Mouse (Mus musculus) cerebellum, adult 2 months (tissue): ENCODE data around the gene Pank1. TPM values are rescaled to one million over a fixed set of nuclear protein-coding genes. Genes with fewer than 3 reads are reported as not detected.

Experiments used
- DNase-seq, 2 experiments: peaks; one replicate each; pipeline ENCODE4 v3.0.0; 2021
- H3K27ac ChIP-seq: fragments of 200-500 bp; 2 replicates; pipeline ENCODE4 v1.5.1; 2012; ENCODE audit warnings: low read length, control low read depth, inconsistent platforms; ENCODE audit not compliant: insufficient read depth
- H3K27me3 ChIP-seq: fragments of 200-500 bp; 2 replicates; pipeline ENCODE4 v1.6.1; 2012; ENCODE audit warnings: inconsistent platforms, mild to moderate bottlenecking, low read length, moderate library complexity; ENCODE audit not compliant: control insufficient read depth, insufficient read depth
- H3K4me1 ChIP-seq: fragments of 200-500 bp; 2 replicates; pipeline ENCODE4 v1.6.1; 2011; ENCODE audit warnings: low read length; ENCODE audit not compliant: control insufficient read depth, insufficient read depth
- H3K4me3 ChIP-seq: fragments of 200-500 bp; replicated peaks from 2 replicates; pipeline ENCODE3; 2011; ENCODE audit warnings: mild to moderate bottlenecking, low read depth, low read length, control low read depth; ENCODE audit not compliant: insufficient read depth
- CTCF ChIP-seq: fragments of 200-500 bp; IDR thresholded peaks from 2 replicates; pipeline ENCODE4 v1.5.1; 2011; ENCODE audit warnings: low read depth, mild to moderate bottlenecking, control low read depth, low read length, moderate library complexity, borderline replicate concordance; ENCODE audit not compliant: insufficient read depth
- POLR2A ChIP-seq: fragments of 200-500 bp; IDR thresholded peaks from 2 replicates; pipeline ENCODE4 v1.6.1; 2011; ENCODE audit warnings: low read length, control low read depth, borderline replicate concordance; ENCODE audit not compliant: insufficient read depth
- WGBS: fragments of 180-500 bp; shearing (Covaris S2); methylation state at CpG from one replicate; pipeline ENCODE4 v1.1.7; 2018; 5-methylcytosine and 5-hydroxymethylcytosine counted together
- polyA plus RNA-seq: library from polyadenylated mRNA; depleted of rRNA; stranded (reverse); fragments of >200 nt; gene quantifications from 2 replicates; pipeline ENCODE4 v1.2.3, GENCODE M21; 2012

Gene Pank1
- polyA plus RNA-seq, 1 experiment = 6.9 TPM

GRCm38 (mm10) chr19:34813961-34814360 lies 65.3 kb downstream of the Pank1 start:
- Histone ChIP-seq H3K4me1 (no peaks in the 10 kb centered on the region), H3K4me3 (no peak overlapping the region), H3K27ac (no peak overlapping the region), H3K27me3 (no peaks in the 10 kb centered on the region)
- DNase-seq = no peak
- WGBS = 92% methylated on average over 6 of the region's 6 CpGs
- no peak for TF ChIP-seq POLR2A
- TF ChIP-seq CTCF = no peak

- Histone ChIP-seq H3K27me3 (no peaks in the 10 kb centered on the region), H3K4me3 (no peak overlapping the region), H3K4me1 (no peaks in the 10 kb centered on the region), H3K27ac (no peak overlapping the region)
- no peak for DNase-seq
- TF ChIP-seq CTCF (no peak), POLR2A (no peak)
- 96% methylated on average over 2 of the region's 2 CpGs for WGBS
Measured at GRCm38 (mm10) chr19:34813533-34813932, 65.7 kb downstream of the Pank1 start.

DNA sequence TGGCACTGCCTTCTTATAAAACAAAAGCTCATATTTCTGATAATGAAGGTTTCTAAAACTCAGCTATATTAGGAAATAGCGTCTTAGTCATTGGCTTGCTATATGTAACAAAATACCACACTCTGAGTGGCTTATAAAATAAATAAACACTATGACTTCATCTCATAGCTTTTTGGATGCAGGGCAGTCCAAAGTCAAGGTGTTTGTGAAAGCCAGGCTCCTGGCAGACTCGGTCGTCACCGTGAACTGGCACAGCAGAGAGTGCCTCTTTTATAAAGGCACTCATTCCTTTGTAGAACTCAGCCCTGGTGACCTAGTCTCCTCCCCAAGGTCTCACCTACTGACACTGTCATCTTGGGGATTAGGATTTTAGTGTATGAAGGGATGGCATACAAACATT lies 66.5 kb downstream of the Pank1 start:
- no peak for TF ChIP-seq CTCF
- no peak for TF ChIP-seq POLR2A
- WGBS = 87% methylated on average over 4 of the region's 4 CpGs

GRCm38 (mm10) chr19:34807173-34807572 lies 72.1 kb downstream of the Pank1 start:
- no peaks in the 10 kb centered on the region for H3K4me1 ChIP-seq

More for the DNA sequence above, 66.5 kb downstream of the Pank1 start:
- Histone ChIP-seq H3K4me1 (no peaks in the 10 kb centered on the region), H3K27ac (no peak overlapping the region), H3K4me3 (no peak overlapping the region), H3K27me3 (no peaks in the 10 kb centered on the region)
- no peak for DNase-seq

DNA sequence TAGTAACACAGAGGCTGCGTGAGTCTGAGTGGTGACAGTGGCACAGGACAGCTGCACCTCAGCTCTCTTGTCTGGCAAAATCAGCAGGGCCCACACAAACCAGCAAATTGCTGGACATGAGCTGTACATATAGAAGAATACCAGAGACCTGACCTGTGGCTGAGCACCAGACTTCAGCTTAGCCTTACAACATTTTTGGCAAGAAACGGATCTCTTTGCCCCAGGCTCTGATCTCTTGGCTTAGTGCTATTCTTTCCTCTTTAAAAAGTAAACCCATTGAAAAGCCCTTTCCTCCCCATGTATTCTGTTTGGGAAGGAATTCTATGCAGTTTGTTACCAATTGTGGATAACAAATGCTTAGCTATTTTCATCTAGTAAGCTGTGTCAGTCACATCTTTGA lies 74.2 kb downstream of the Pank1 start:
- 74% methylated on average over 2 of the region's 2 CpGs for WGBS
- H3K27ac ChIP-seq = no peak overlapping the region
- no peak overlapping the region for H3K4me3 ChIP-seq
- H3K27me3 ChIP-seq = no peaks in the 10 kb centered on the region
- TF ChIP-seq POLR2A (no peak), CTCF (no peak)
- no peaks in the 10 kb centered on the region for H3K4me1 ChIP-seq
- DNase-seq = no peak

More at GRCm38 (mm10) chr19:34807173-34807572, 72.1 kb downstream of the Pank1 start:
- Histone ChIP-seq H3K27me3 (no peaks in the 10 kb centered on the region), H3K4me3 (no peak overlapping the region), H3K27ac (no peak overlapping the region)
- DNase-seq = no peak
- TF ChIP-seq CTCF = no peak
- no peak for TF ChIP-seq POLR2A
- WGBS = 93% methylated on average over 5 of the region's 5 CpGs

DNA sequence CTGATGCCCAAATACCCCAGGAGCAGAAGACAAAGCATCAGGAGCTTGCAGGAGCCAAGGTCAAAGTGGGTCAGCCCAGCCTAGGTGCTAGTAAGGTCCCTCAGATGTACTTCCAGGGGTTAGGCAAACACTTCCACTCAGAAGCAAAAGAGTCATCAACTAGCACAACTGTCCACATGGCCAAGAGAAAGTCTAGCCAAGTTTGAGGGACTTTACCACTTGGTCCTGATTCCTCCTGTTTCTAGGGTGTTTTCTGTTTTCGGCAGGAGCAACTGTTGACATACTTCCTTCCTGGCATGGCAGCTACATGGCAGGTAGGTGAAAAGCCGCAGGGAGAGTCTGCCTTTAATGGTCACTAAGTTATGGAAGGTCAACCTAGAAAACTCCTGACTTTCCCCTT lies 74.7 kb downstream of the Pank1 start:
- Histone ChIP-seq H3K4me1 (no peaks in the 10 kb centered on the region), H3K27ac (no peak overlapping the region), H3K27me3 (no peaks in the 10 kb centered on the region), H3K4me3 (no peak overlapping the region)
- DNase-seq = no peak
- TF ChIP-seq CTCF (no peak), POLR2A (no peak)
- 86% methylated on average over 2 of the region's 2 CpGs for WGBS

GRCm38 (mm10) chr19:34803396-34803795 lies 75.9 kb downstream of the Pank1 start:
- TF ChIP-seq POLR2A = no peak
- no peak for TF ChIP-seq CTCF
- DNase-seq = no peak
- no peak overlapping the region for H3K27ac ChIP-seq
- no peaks in the 10 kb centered on the region for H3K27me3 ChIP-seq
- H3K4me3 ChIP-seq = no peak overlapping the region
- no peaks in the 10 kb centered on the region for H3K4me1 ChIP-seq
- 93% methylated on average over 4 of the region's 4 CpGs for WGBS

DNA sequence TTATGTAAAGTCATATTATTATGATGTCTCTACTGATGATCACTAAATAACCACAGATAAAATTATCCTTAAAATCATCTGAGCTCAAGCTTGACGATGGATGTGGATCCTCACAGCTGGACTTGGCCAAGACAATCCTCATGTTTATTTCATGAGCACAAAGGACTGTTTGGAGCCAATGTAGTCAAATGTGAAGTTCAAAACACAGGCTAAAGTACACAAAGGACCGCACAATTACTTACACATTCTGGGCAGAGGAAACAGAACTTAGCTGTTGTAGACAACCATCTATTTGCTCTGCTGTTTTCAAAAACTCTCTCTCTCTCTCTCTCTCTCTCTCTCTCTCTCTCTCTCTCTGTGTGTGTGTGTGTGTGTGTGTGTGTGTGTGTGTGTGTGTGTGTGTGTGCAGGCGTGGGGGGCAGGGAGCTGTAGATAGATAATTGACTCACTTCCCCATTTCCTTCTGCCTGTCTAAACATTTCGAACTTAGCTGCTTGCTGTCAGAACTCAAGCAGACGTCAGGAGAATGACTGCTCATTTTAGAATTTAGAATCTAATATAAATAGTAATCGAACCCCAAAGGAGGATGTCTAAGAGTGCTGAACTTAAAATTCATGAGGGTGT lies 79.5 kb downstream of the Pank1 start:
- WGBS = 15% methylated on average over 6 of the region's 6 CpGs
- Histone ChIP-seq H3K4me3 (no peak overlapping the region), H3K27ac (no peak overlapping the region), H3K4me1 (no peaks in the 10 kb centered on the region), H3K27me3 (no peaks in the 10 kb centered on the region)
- DNase-seq = no peak
- no peak for TF ChIP-seq CTCF
- no peak for TF ChIP-seq POLR2A
